Comparison of ENCODE assay signal across 13 mouse cellular contexts in genomic region chr10:17511779-17512335, GRCm38 (mm10).
DNase-seq lines count a peak whose midpoint lies in the region; ATAC-seq lines count a peak whose summit lies in the region.
"Had no signal": no experiment of that assay in that cellular context is flagged by ENCODE, and none has a peak within 500 bp of the region (broad histone marks: within the 10 kb centered on the region; RNA-seq: fewer than 3 reads in every experiment).

No protein-coding gene starts in this region.

- no peak for ATAC-seq in heart, embryonic 11.5 days (replicated peaks; ENCODE audit: insufficient number of reproducible peaks, low FRiP score, low TSS enrichment)
- ATAC-seq in hindbrain, embryonic 15.5 days (ENCODE audit: low FRiP score, low read depth), result no peak
- no peak for ATAC-seq in limb, embryonic 11.5 days (ENCODE audit: insufficient number of reproducible peaks, low FRiP score, low TSS enrichment, low read depth)
- ATAC-seq: liver, postnatal 0 days had no signal

- H3K9ac ChIP-seq in heart, embryonic 11.5 days (ENCODE audit: low read depth, low read length), result 0 out of 2 replicates have a peak overlapping the region, but pooled peaks have one; percentile 22
- H3K9ac ChIP-seq in hindbrain, embryonic 15.5 days, result no peak overlapping the region
- 0 out of 2 replicates have a peak overlapping the region, but pooled peaks have one; percentile 17 for H3K9ac ChIP-seq in limb, embryonic 11.5 days (ENCODE audit: low read length)
- H3K9ac ChIP-seq: heart, embryonic 15.5 days; liver, postnatal 0 days had no signal

- WGBS in heart, embryonic 11.5 days (ENCODE audit: insufficient replicate concordance), result 42% methylated on average over 12 of the region's 12 CpGs
- 33% methylated on average over 12 of the region's 12 CpGs for WGBS in hindbrain, embryonic 15.5 days
- 33% methylated on average over 12 of the region's 12 CpGs for WGBS in limb, embryonic 11.5 days

- H3K27ac ChIP-seq in heart, embryonic 11.5 days (ENCODE audit: low read depth, low read length), result no peak overlapping the region
- H3K27ac ChIP-seq in hindbrain, embryonic 15.5 days (replicated peaks), result no peak overlapping the region
- no peak overlapping the region for H3K27ac ChIP-seq in limb, embryonic 11.5 days (replicated peaks; ENCODE audit: low read depth, low read length)
- H3K27ac ChIP-seq: heart, embryonic 15.5 days had no signal

- H3K4me1 ChIP-seq in heart, embryonic 11.5 days (ENCODE audit: control insufficient read depth, insufficient read depth, low read length), result peaks cover 5% of the 10 kb centered on the region; the same call in 1 of the 2 replicates
- H3K4me1 ChIP-seq in hindbrain, embryonic 15.5 days (replicated peaks), result 0 out of 2 replicates have a peak, but pooled peaks cover 2% of the 10 kb centered on the region
- H3K4me1 ChIP-seq in limb, embryonic 11.5 days (ENCODE audit: control insufficient read depth, insufficient read depth, low read length), result no peaks in the 10 kb centered on the region
- H3K4me1 ChIP-seq: heart, embryonic 15.5 days had no signal

- no peaks in the 10 kb centered on the region for H3K36me3 ChIP-seq in heart, embryonic 11.5 days (ENCODE audit: control insufficient read depth, insufficient read depth, low read length)
- no peaks in the 10 kb centered on the region for H3K36me3 ChIP-seq in hindbrain, embryonic 15.5 days
- no peaks in the 10 kb centered on the region for H3K36me3 ChIP-seq in limb, embryonic 11.5 days (ENCODE audit: control insufficient read depth, insufficient read depth, low read length)
- H3K36me3 ChIP-seq: heart, embryonic 15.5 days had no signal

- no peak for DNase-seq in heart, adult 9 months (ENCODE audit: low spot score in 2 of 2)
- DNase-seq in brain, adult 2 months (ENCODE audit: low read depth, low spot score), result peak; percentile 74
- DNase-seq in limb, embryonic 11.5 days (ENCODE audit: low spot score), result no peak
- DNase-seq in adrenal gland, postnatal 10 days, result no peak
- DNase-seq in adrenal gland, adult (ENCODE audit: inconsistent age in 2 of 2, low spot score in 1 of 2), result no peak
- DNase-seq in spleen, adult 12 weeks (ENCODE audit: low spot score), result no peak
- DNase-seq: cerebellum, adult 18-20 months; layer of hippocampus, adult 9-11 months; liver, postnatal 0 days had no signal

- no peak overlapping the region for H3K4me3 ChIP-seq in heart, embryonic 11.5 days (ENCODE audit: low read depth, low read length)
- H3K4me3 ChIP-seq in hindbrain, embryonic 15.5 days, result no peak overlapping the region
- H3K4me3 ChIP-seq in limb, embryonic 11.5 days (ENCODE audit: low read depth, low read length), result no peak overlapping the region
- H3K4me3 ChIP-seq: heart, embryonic 15.5 days had no signal

- H3K9me3 ChIP-seq in heart, embryonic 11.5 days (replicated peaks; ENCODE audit: control insufficient read depth, low read length), result no peaks in the 10 kb centered on the region
- H3K9me3 ChIP-seq in hindbrain, embryonic 15.5 days, result no peaks in the 10 kb centered on the region
- no peaks in the 10 kb centered on the region for H3K9me3 ChIP-seq in limb, embryonic 11.5 days (ENCODE audit: control insufficient read depth, low read length)
- H3K9me3 ChIP-seq: heart, embryonic 15.5 days had no signal

- no peaks in the 10 kb centered on the region for H3K27me3 ChIP-seq in heart, embryonic 11.5 days (ENCODE audit: control insufficient read depth, insufficient read depth, low read length)
- no peaks in the 10 kb centered on the region for H3K27me3 ChIP-seq in hindbrain, embryonic 15.5 days
- H3K27me3 ChIP-seq in limb, embryonic 11.5 days (ENCODE audit: control insufficient read depth, insufficient read depth, low read length), result no peaks in the 10 kb centered on the region
- H3K27me3 ChIP-seq: CH12.LX; heart, embryonic 15.5 days had no signal

- no peak overlapping the region for H3K4me2 ChIP-seq in heart, embryonic 11.5 days
- peak overlapping the region; percentile 18; the same call in 1 of the 2 replicates for H3K4me2 ChIP-seq in hindbrain, embryonic 15.5 days
- no peak overlapping the region for H3K4me2 ChIP-seq in limb, embryonic 11.5 days (ENCODE audit: low read depth, severe bottlenecking)
- H3K4me2 ChIP-seq: heart, embryonic 15.5 days had no signal
